Mouse (Mus musculus): ENCODE measurements around the gene Dlg3. TPM values are rescaled to one million over a fixed set of nuclear protein-coding genes. Genes with fewer than 3 reads are reported as not detected.

The Dlg3 gene
- total and polyA plus RNA-seq, 3 experiments = 8.3 to 12.1 (median 8.4) TPM

GRCm38 (mm10) chrX:100825557-100825956 is 58.0 kb downstream of the Dlg3 start:
- H3K9me3 ChIP-seq (replicated peaks; ENCODE audit: low read length) = no peaks in the 10 kb centered on the region
- no peaks in the 10 kb centered on the region for H3K79me2 ChIP-seq (replicated peaks; ENCODE audit: control insufficient read depth, extremely low read depth, insufficient read depth, poor library complexity, severe bottlenecking)
- no peak overlapping the region for H3K27ac ChIP-seq (ENCODE audit: insufficient read depth, low read depth)
- dilution Hi-C loops (cut with MboI; ENCODE audit: extremely low pct_ligation_motif_present, extremely low pct_unique_long_range_greater_than_20kb, low sequenced_read_pairs) (no loop called here), in situ Hi-C loops (cut with MboI; ENCODE audit: low pct_ligation_motif_present, low pct_unique_long_range_greater_than_20kb, low sequenced_read_pairs) (no loop called here)
- no peak overlapping the region for H3K4me3 ChIP-seq (replicated peaks in 1 of 3; ENCODE audit: low read depth in 2 of 3, low read length in 2 of 3, poor library complexity in 1 of 3)
- no peak for TF ChIP-seq EP300 (IDR thresholded peaks at IDR 0.05; ENCODE audit: low read length)
- TF ChIP-seq BHLHE40 (IDR thresholded peaks at IDR 0.05; ENCODE audit: low read depth, low read length) = no peak
- no peak for TF ChIP-seq NELFE (IDR thresholded peaks at IDR 0.05; ENCODE audit: low read depth, low read length)
- no peak for TF ChIP-seq UBTF (IDR thresholded peaks at IDR 0.05; ENCODE audit: low read depth, low read length)
- no peak for TF ChIP-seq PAX5 (IDR thresholded peaks at IDR 0.05; ENCODE audit: low read length)
- no peak for TF ChIP-seq USF1 (IDR thresholded peaks at IDR 0.05; ENCODE audit: low read depth, low read length)
- TF ChIP-seq MAX (IDR thresholded peaks at IDR 0.05; ENCODE audit: low read length) = no peak
- no peak for TF ChIP-seq ZC3H11A (IDR thresholded peaks at IDR 0.05; ENCODE audit: low read depth, low read length)
- TF ChIP-seq POLR2A (IDR thresholded peaks at IDR 0.05; ENCODE audit: low read depth, low read length) = no peak
- no peak for TF ChIP-seq ELF1 (IDR thresholded peaks at IDR 0.05; ENCODE audit: low read depth, low read length)
- TF ChIP-seq POLR2AphosphoS2 (IDR thresholded peaks at IDR 0.05; ENCODE audit: low read depth, low read length) = no peak
- no peak for TF ChIP-seq TCF12 (IDR thresholded peaks at IDR 0.05; ENCODE audit: low read depth, low read length)
- no peak for TF ChIP-seq RAD21 (IDR thresholded peaks at IDR 0.05; ENCODE audit: low read depth, low read length)
- TF ChIP-seq IRF4 (IDR thresholded peaks at IDR 0.05; ENCODE audit: low read depth, low read length) = no peak
- no peak for TF ChIP-seq ZKSCAN1 (IDR thresholded peaks at IDR 0.05; ENCODE audit: borderline replicate concordance, low read depth, low read length)
- TF ChIP-seq ETS1 (conservative IDR thresholded peaks at IDR 0.05; ENCODE audit: low read depth, low read length) = no peak
- TF ChIP-seq JUN (IDR thresholded peaks at IDR 0.05; ENCODE audit: insufficient read depth, low read depth, low read length) = no peak
- no peak for TF ChIP-seq NRF1 (IDR thresholded peaks at IDR 0.05; ENCODE audit: low read depth, low read length)
- no peaks in the 10 kb centered on the region for H3K4me1 ChIP-seq (ENCODE audit: control insufficient read depth in 1 of 2, insufficient read depth in 2 of 2)
- H3K4me2 ChIP-seq (ENCODE audit: insufficient read depth, low read depth, poor library complexity, severe bottlenecking) = no peak overlapping the region
- H3K27me3 ChIP-seq (replicated peaks) = no peaks in the 10 kb centered on the region
- DNase-seq (ENCODE audit: extremely low read depth) = no peak
- H3K9ac ChIP-seq (ENCODE audit: insufficient read depth, low read depth) = no peak overlapping the region
- no peaks in the 10 kb centered on the region for H3K36me3 ChIP-seq (replicated peaks in 1 of 2; ENCODE audit: control insufficient read depth in 1 of 2, insufficient read depth in 1 of 2, low read length in 1 of 2)

- no peak overlapping the region for H3K4me3 ChIP-seq (replicated peaks in 1 of 3; ENCODE audit: low read depth in 2 of 3, low read length in 2 of 3, poor library complexity in 1 of 3)
- dilution Hi-C loops (cut with MboI; ENCODE audit: extremely low pct_ligation_motif_present, extremely low pct_unique_long_range_greater_than_20kb, low sequenced_read_pairs) = no loop called here
These were observed 65.3 kb downstream of the Dlg3 start for GRCm38 (mm10) chrX:100832806-100833205.

More at GRCm38 (mm10) chrX:100832806-100833205, 65.3 kb downstream of the Dlg3 start:
- Histone ChIP-seq H3K4me2 (ENCODE audit: insufficient read depth, low read depth, poor library complexity, severe bottlenecking) (no peak overlapping the region), H3K9me3 (replicated peaks; ENCODE audit: low read length) (no peaks in the 10 kb centered on the region), H3K27me3 (replicated peaks) (no peaks in the 10 kb centered on the region), H3K9ac (ENCODE audit: insufficient read depth, low read depth) (no peak overlapping the region), H3K4me1 (ENCODE audit: control insufficient read depth in 1 of 2, insufficient read depth in 2 of 2) (no peaks in the 10 kb centered on the region), H3K36me3 (replicated peaks in 1 of 2; ENCODE audit: control insufficient read depth in 1 of 2, insufficient read depth in 1 of 2, low read length in 1 of 2) (no peaks in the 10 kb centered on the region), H3K27ac (ENCODE audit: insufficient read depth, low read depth) (no peak overlapping the region), H3K79me2 (replicated peaks; ENCODE audit: control insufficient read depth, extremely low read depth, insufficient read depth, poor library complexity, severe bottlenecking) (no peaks in the 10 kb centered on the region)
- TF ChIP-seq USF1 (IDR thresholded peaks at IDR 0.05; ENCODE audit: low read depth, low read length) = no peak
- no peak for TF ChIP-seq IRF4 (IDR thresholded peaks at IDR 0.05; ENCODE audit: low read depth, low read length)
- TF ChIP-seq ZKSCAN1 (IDR thresholded peaks at IDR 0.05; ENCODE audit: borderline replicate concordance, low read depth, low read length) = no peak
- TF ChIP-seq KAT2A (IDR thresholded peaks at IDR 0.05; ENCODE audit: insufficient replicate concordance, low read length) = no peak
- TF ChIP-seq TBP (conservative IDR thresholded peaks at IDR 0.05; ENCODE audit: low read depth, low read length) = no peak
- TF ChIP-seq ZMIZ1 (IDR thresholded peaks at IDR 0.05; ENCODE audit: low read depth, low read length) = no peak
- no peak for TF ChIP-seq POLR2A (IDR thresholded peaks at IDR 0.05; ENCODE audit: low read depth, low read length)
- no peak for TF ChIP-seq UBTF (IDR thresholded peaks at IDR 0.05; ENCODE audit: low read depth, low read length)
- TF ChIP-seq POLR2AphosphoS2 (IDR thresholded peaks at IDR 0.05; ENCODE audit: low read depth, low read length) = no peak
- TF ChIP-seq MAX (IDR thresholded peaks at IDR 0.05; ENCODE audit: low read length) = no peak
- TF ChIP-seq NRF1 (IDR thresholded peaks at IDR 0.05; ENCODE audit: low read depth, low read length) = no peak
- in situ Hi-C loops (cut with MboI; ENCODE audit: low pct_ligation_motif_present, low pct_unique_long_range_greater_than_20kb, low sequenced_read_pairs) = no loop called here
- DNase-seq (ENCODE audit: extremely low read depth) = no peak

Measured in CH12.LX (cell line).